Mouse (Mus musculus): Measurements from ENCODE around the gene Gm4836.
"Not testable (repeated sequence)": the region's sequence is repeated elsewhere in the genome, so short reads cannot be mapped to it uniquely, and the experiment has no call there.

Gm4836 gene

GRCm38 (mm10) chrX:28293532-28293931, at the start of gene Gm4836:
Gene Gm4836 (minus strand): TSS chrX:28293632.
- not testable (repeated sequence) for DNase-seq (ENCODE audit: low read depth)
